Mouse (Mus musculus): Measurements from ENCODE around the gene Phf5a. TPM values are rescaled to one million over a fixed set of nuclear protein-coding genes. Genes with fewer than 3 reads are reported as not detected.
"Not testable (repeated sequence)": the region's sequence is repeated elsewhere in the genome, so short reads cannot be mapped to it uniquely, and the experiment has no call there.

Gene Phf5a
- total RNA-seq (2015) (65.3 and 85.6 TPM in 2 replicates), total RNA-seq (2017) (30.1 and 34.0 TPM in 2 replicates)

GRCm38 (mm10) chr15:81871604-81872261 is at the start of gene Phf5a:
TSS of gene Phf5a (minus strand) at chr15:81871911.
- ATAC-seq (ENCODE audit: poor library complexity, severe bottlenecking) = peak; percentile 92

GRCm38 (mm10) chr15:81921255-81921654 is 49.5 kb upstream of the Phf5a start:
- no peak for ATAC-seq (ENCODE audit: poor library complexity, severe bottlenecking)

GRCm38 (mm10) chr15:81920546-81921217 is 49.0 kb upstream of the Phf5a start:
- ATAC-seq (ENCODE audit: poor library complexity, severe bottlenecking) = no peak

GRCm38 (mm10) chr15:81919062-81919461 is 47.4 kb upstream of the Phf5a start:
- ATAC-seq (ENCODE audit: poor library complexity, severe bottlenecking) = no peak

- ATAC-seq (ENCODE audit: poor library complexity, severe bottlenecking) = peak; percentile 86
Observed at GRCm38 (mm10) chr15:81917621-81918463, 46.1 kb upstream of the Phf5a start.

GRCm38 (mm10) chr15:81917201-81917600 is 45.5 kb upstream of the Phf5a start:
- no peak for ATAC-seq (ENCODE audit: poor library complexity, severe bottlenecking)

GRCm38 (mm10) chr15:81915663-81916062 is 44.0 kb upstream of the Phf5a start:
- ATAC-seq (ENCODE audit: poor library complexity, severe bottlenecking) = no peak

- ATAC-seq (ENCODE audit: poor library complexity, severe bottlenecking) = no peak
Observed at GRCm38 (mm10) chr15:81914668-81915067, 43.0 kb upstream of the Phf5a start.

GRCm38 (mm10) chr15:81912498-81912897 is 40.8 kb upstream of the Phf5a start:
- no peak for ATAC-seq (ENCODE audit: poor library complexity, severe bottlenecking)

GRCm38 (mm10) chr15:81908767-81909166 is 37.1 kb upstream of the Phf5a start:
- ATAC-seq (ENCODE audit: poor library complexity, severe bottlenecking) = not testable (repeated sequence)

- ATAC-seq (ENCODE audit: poor library complexity, severe bottlenecking) = no peak
Observed at GRCm38 (mm10) chr15:81907953-81908352, 36.2 kb upstream of the Phf5a start.

- peak; percentile 51; the same call in 1 of the 2 replicates for ATAC-seq (ENCODE audit: poor library complexity, severe bottlenecking)
Observed at GRCm38 (mm10) chr15:81904939-81905338, 33.2 kb upstream of the Phf5a start.

GRCm38 (mm10) chr15:81898751-81899150 is 27.0 kb upstream of the Phf5a start:
- no peak for ATAC-seq (ENCODE audit: poor library complexity, severe bottlenecking)

- ATAC-seq (ENCODE audit: poor library complexity, severe bottlenecking) = no peak
Observed at GRCm38 (mm10) chr15:81897607-81898285, 26.0 kb upstream of the Phf5a start.

- ATAC-seq (ENCODE audit: poor library complexity, severe bottlenecking) = no peak
Observed at GRCm38 (mm10) chr15:81896407-81896806, 24.7 kb upstream of the Phf5a start.

- ATAC-seq (ENCODE audit: poor library complexity, severe bottlenecking) = no peak
Observed at GRCm38 (mm10) chr15:81894002-81894401, 22.3 kb upstream of the Phf5a start.

- no peak for ATAC-seq (ENCODE audit: poor library complexity, severe bottlenecking)
Observed at GRCm38 (mm10) chr15:81891822-81892580, 20.3 kb upstream of the Phf5a start.

- ATAC-seq (ENCODE audit: poor library complexity, severe bottlenecking) = no peak
Observed at GRCm38 (mm10) chr15:81891140-81891802, 19.6 kb upstream of the Phf5a start.

- ATAC-seq (ENCODE audit: poor library complexity, severe bottlenecking) = no peak
Observed at GRCm38 (mm10) chr15:81889175-81889574, 17.5 kb upstream of the Phf5a start.
